Mouse (Mus musculus): Measurements from ENCODE around the gene Rassf6.

Rassf6 gene

GRCm38 (mm10) chr5:90579556-90579955 is 60.9 kb downstream of the Rassf6 start:
- no peak for TF ChIP-seq CTCF (conservative IDR thresholded peaks at IDR 0.05; ENCODE audit: low read length)
- TF ChIP-seq POU5F1 (IDR thresholded peaks at IDR 0.05; ENCODE audit: borderline replicate concordance, low read length), result no peak
- TF ChIP-seq NANOG (IDR thresholded peaks at IDR 0.05; ENCODE audit: borderline replicate concordance, low read length), result no peak
- Histone ChIP-seq H3K36me3 (ENCODE audit: insufficient read depth, low read length) (no peaks in the 10 kb centered on the region), H3K27me3 (ENCODE audit: insufficient read depth, low read length) (peaks cover 5% of the 10 kb centered on the region; the same call in 1 of the 2 replicates), H3K4me1 (replicated peaks; ENCODE audit: low read depth, low read length) (no peaks in the 10 kb centered on the region), H3K4me3 (replicated peaks; ENCODE audit: low read length) (no peak overlapping the region), H3K9me3 (ENCODE audit: low read length) (0 out of 2 replicates have a peak, but pooled peaks cover 5% of the 10 kb centered on the region)

GRCm38 (mm10) chr5:90577751-90578150 is 62.7 kb downstream of the Rassf6 start:
- Histone ChIP-seq H3K36me3 (ENCODE audit: insufficient read depth, low read length) (no peaks in the 10 kb centered on the region), H3K27me3 (ENCODE audit: insufficient read depth, low read length) (no peaks in the 10 kb centered on the region), H3K4me3 (replicated peaks; ENCODE audit: low read length) (no peak overlapping the region), H3K4me1 (replicated peaks; ENCODE audit: low read depth, low read length) (no peaks in the 10 kb centered on the region), H3K9me3 (ENCODE audit: low read length) (0 out of 2 replicates have a peak, but pooled peaks cover 5% of the 10 kb centered on the region)
- TF ChIP-seq NANOG (IDR thresholded peaks at IDR 0.05; ENCODE audit: borderline replicate concordance, low read length), result no peak
- TF ChIP-seq CTCF (conservative IDR thresholded peaks at IDR 0.05; ENCODE audit: low read length), result no peak
- TF ChIP-seq POU5F1 (IDR thresholded peaks at IDR 0.05; ENCODE audit: borderline replicate concordance, low read length), result no peak

GRCm38 (mm10) chr5:90571216-90571615 is 69.2 kb downstream of the Rassf6 start:
- no peaks in the 10 kb centered on the region for H3K36me3 ChIP-seq (ENCODE audit: insufficient read depth, low read length)
- H3K4me1 ChIP-seq (replicated peaks; ENCODE audit: low read depth, low read length), result no peaks in the 10 kb centered on the region
- no peaks in the 10 kb centered on the region for H3K27me3 ChIP-seq (ENCODE audit: insufficient read depth, low read length)
- no peaks in the 10 kb centered on the region for H3K9me3 ChIP-seq (ENCODE audit: low read length)
- no peak overlapping the region for H3K4me3 ChIP-seq (replicated peaks; ENCODE audit: low read length)
- TF ChIP-seq NANOG (IDR thresholded peaks at IDR 0.05; ENCODE audit: borderline replicate concordance, low read length) (no peak), CTCF (conservative IDR thresholded peaks at IDR 0.05; ENCODE audit: low read length) (no peak), POU5F1 (IDR thresholded peaks at IDR 0.05; ENCODE audit: borderline replicate concordance, low read length) (no peak)

GRCm38 (mm10) chr5:90568338-90568737 is 72.1 kb downstream of the Rassf6 start:
- TF ChIP-seq POU5F1 (IDR thresholded peaks at IDR 0.05; ENCODE audit: borderline replicate concordance, low read length) (no peak), CTCF (conservative IDR thresholded peaks at IDR 0.05; ENCODE audit: low read length) (no peak), NANOG (IDR thresholded peaks at IDR 0.05; ENCODE audit: borderline replicate concordance, low read length) (no peak)
- H3K4me3 ChIP-seq (replicated peaks; ENCODE audit: low read length), result no peak overlapping the region
- no peaks in the 10 kb centered on the region for H3K36me3 ChIP-seq (ENCODE audit: insufficient read depth, low read length)
- no peaks in the 10 kb centered on the region for H3K9me3 ChIP-seq (ENCODE audit: low read length)
- H3K4me1 ChIP-seq (replicated peaks; ENCODE audit: low read depth, low read length), result no peaks in the 10 kb centered on the region
- no peaks in the 10 kb centered on the region for H3K27me3 ChIP-seq (ENCODE audit: insufficient read depth, low read length)

- H3K4me3 ChIP-seq (replicated peaks; ENCODE audit: low read length), result no peak overlapping the region
- no peaks in the 10 kb centered on the region for H3K4me1 ChIP-seq (replicated peaks; ENCODE audit: low read depth, low read length)
- no peak for TF ChIP-seq NANOG (IDR thresholded peaks at IDR 0.05; ENCODE audit: borderline replicate concordance, low read length)
- no peak for TF ChIP-seq CTCF (conservative IDR thresholded peaks at IDR 0.05; ENCODE audit: low read length)
- TF ChIP-seq POU5F1 (IDR thresholded peaks at IDR 0.05; ENCODE audit: borderline replicate concordance, low read length), result no peak
Measured at GRCm38 (mm10) chr5:90567788-90568187, 72.7 kb downstream of the Rassf6 start.

GRCm38 (mm10) chr5:90565205-90565604 is 75.3 kb downstream of the Rassf6 start:
- Histone ChIP-seq H3K4me1 (replicated peaks; ENCODE audit: low read depth, low read length) (no peaks in the 10 kb centered on the region), H3K9me3 (ENCODE audit: low read length) (no peaks in the 10 kb centered on the region), H3K4me3 (replicated peaks; ENCODE audit: low read length) (no peak overlapping the region), H3K27me3 (ENCODE audit: insufficient read depth, low read length) (no peaks in the 10 kb centered on the region), H3K36me3 (ENCODE audit: insufficient read depth, low read length) (no peaks in the 10 kb centered on the region)
- TF ChIP-seq CTCF (conservative IDR thresholded peaks at IDR 0.05; ENCODE audit: low read length), result no peak
- TF ChIP-seq NANOG (IDR thresholded peaks at IDR 0.05; ENCODE audit: borderline replicate concordance, low read length), result no peak
- no peak for TF ChIP-seq POU5F1 (IDR thresholded peaks at IDR 0.05; ENCODE audit: borderline replicate concordance, low read length)

More at GRCm38 (mm10) chr5:90567788-90568187, 72.7 kb downstream of the Rassf6 start:
- no peaks in the 10 kb centered on the region for H3K9me3 ChIP-seq (ENCODE audit: low read length)
- no peaks in the 10 kb centered on the region for H3K27me3 ChIP-seq (ENCODE audit: insufficient read depth, low read length)
- H3K36me3 ChIP-seq (ENCODE audit: insufficient read depth, low read length), result no peaks in the 10 kb centered on the region

GRCm38 (mm10) chr5:90564161-90564560 is 76.3 kb downstream of the Rassf6 start:
- no peak for TF ChIP-seq NANOG (IDR thresholded peaks at IDR 0.05; ENCODE audit: borderline replicate concordance, low read length)
- TF ChIP-seq CTCF (conservative IDR thresholded peaks at IDR 0.05; ENCODE audit: low read length), result no peak
- no peak for TF ChIP-seq POU5F1 (IDR thresholded peaks at IDR 0.05; ENCODE audit: borderline replicate concordance, low read length)
- no peaks in the 10 kb centered on the region for H3K36me3 ChIP-seq (ENCODE audit: insufficient read depth, low read length)
- H3K4me3 ChIP-seq (replicated peaks; ENCODE audit: low read length), result no peak overlapping the region
- no peaks in the 10 kb centered on the region for H3K27me3 ChIP-seq (ENCODE audit: insufficient read depth, low read length)
- no peaks in the 10 kb centered on the region for H3K9me3 ChIP-seq (ENCODE audit: low read length)
- no peaks in the 10 kb centered on the region for H3K4me1 ChIP-seq (replicated peaks; ENCODE audit: low read depth, low read length)

GRCm38 (mm10) chr5:90562880-90563279 is 77.6 kb downstream of the Rassf6 start:
- no peak for TF ChIP-seq POU5F1 (IDR thresholded peaks at IDR 0.05; ENCODE audit: borderline replicate concordance, low read length)
- TF ChIP-seq CTCF (conservative IDR thresholded peaks at IDR 0.05; ENCODE audit: low read length), result no peak
- TF ChIP-seq NANOG (IDR thresholded peaks at IDR 0.05; ENCODE audit: borderline replicate concordance, low read length), result no peak
- Histone ChIP-seq H3K4me3 (replicated peaks; ENCODE audit: low read length) (no peak overlapping the region), H3K4me1 (replicated peaks; ENCODE audit: low read depth, low read length) (no peaks in the 10 kb centered on the region), H3K27me3 (ENCODE audit: insufficient read depth, low read length) (no peaks in the 10 kb centered on the region), H3K36me3 (ENCODE audit: insufficient read depth, low read length) (no peaks in the 10 kb centered on the region), H3K9me3 (ENCODE audit: low read length) (no peaks in the 10 kb centered on the region)

GRCm38 (mm10) chr5:90561721-90562275 is 78.7 kb downstream of the Rassf6 start:
- no peak for TF ChIP-seq NANOG (IDR thresholded peaks at IDR 0.05; ENCODE audit: borderline replicate concordance, low read length)
- TF ChIP-seq CTCF (conservative IDR thresholded peaks at IDR 0.05; ENCODE audit: low read length), result no peak
- no peak for TF ChIP-seq POU5F1 (IDR thresholded peaks at IDR 0.05; ENCODE audit: borderline replicate concordance, low read length)
- Histone ChIP-seq H3K27me3 (ENCODE audit: insufficient read depth, low read length) (no peaks in the 10 kb centered on the region), H3K9me3 (ENCODE audit: low read length) (no peaks in the 10 kb centered on the region), H3K4me3 (replicated peaks; ENCODE audit: low read length) (no peak overlapping the region), H3K36me3 (ENCODE audit: insufficient read depth, low read length) (no peaks in the 10 kb centered on the region), H3K4me1 (replicated peaks; ENCODE audit: low read depth, low read length) (no peaks in the 10 kb centered on the region)

All from E14TG2a.4 (cell line).